ENCODE assay signal across 21 mouse cellular contexts in the genomic region with DNA sequence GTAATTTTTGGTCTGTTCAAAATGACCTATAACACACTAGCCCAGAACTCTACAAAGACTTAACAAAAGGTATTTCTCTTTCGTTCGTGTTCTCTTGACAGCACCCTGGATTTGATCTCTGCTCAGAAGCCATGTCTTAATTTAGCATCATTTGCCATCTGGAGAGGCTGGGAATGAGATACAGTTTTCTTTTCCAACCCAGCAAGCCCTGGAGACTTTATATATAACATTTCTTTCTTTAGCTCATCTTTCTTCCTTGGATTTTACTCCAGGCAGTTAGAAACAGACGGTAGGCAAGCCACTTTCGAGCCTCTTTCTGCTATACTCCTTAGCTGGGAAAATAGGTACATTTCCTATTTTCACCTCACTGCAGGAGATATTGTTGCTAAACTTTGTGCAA. TPM values are rescaled to one million over a fixed set of nuclear protein-coding genes. Genes with fewer than 3 reads are reported as not detected.
DNase-seq lines count a peak whose midpoint lies in the region; ATAC-seq lines count a peak whose summit lies in the region.
"Had no signal": no experiment of that assay in that cellular context is flagged by ENCODE, and none has a peak within 500 bp of the region (broad histone marks: within the 10 kb centered on the region; RNA-seq: fewer than 3 reads in every experiment).

No protein-coding gene starts in this region.

- H3K4me2 ChIP-seq in forebrain, embryonic 16.5 days (ENCODE audit: low read length) = no peak overlapping the region
- H3K4me2 ChIP-seq in liver, embryonic 12.5 days = no peak overlapping the region
- H3K4me2 ChIP-seq: limb, embryonic 12.5 days; neural tube, embryonic 15.5 days had no signal

- H3K9ac ChIP-seq in forebrain, embryonic 16.5 days (replicated peaks; ENCODE audit: low read depth, low read length) = no peak overlapping the region
- H3K9ac ChIP-seq in liver, embryonic 12.5 days = no peak overlapping the region
- H3K9ac ChIP-seq: limb, embryonic 12.5 days; liver, embryonic 14.5 days; neural tube, embryonic 15.5 days had no signal

- H3K36me3 ChIP-seq in forebrain, embryonic 16.5 days (ENCODE audit: control insufficient read depth, insufficient read depth) = no peaks in the 10 kb centered on the region
- H3K36me3 ChIP-seq in forebrain, embryonic 10.5 days (replicated peaks) = no peaks in the 10 kb centered on the region
- H3K36me3 ChIP-seq in liver, embryonic 12.5 days = no peaks in the 10 kb centered on the region
- H3K36me3 ChIP-seq: hindbrain, embryonic 10.5 days; limb, embryonic 12.5 days; neural tube, embryonic 15.5 days had no signal

- H3K4me3 ChIP-seq in forebrain, embryonic 16.5 days (replicated peaks; ENCODE audit: low read length) = no peak overlapping the region
- H3K4me3 ChIP-seq in forebrain, embryonic 10.5 days = no peak overlapping the region
- H3K4me3 ChIP-seq in liver, embryonic 12.5 days = no peak overlapping the region
- H3K4me3 ChIP-seq: erythroblast, embryonic 14.5 days; hindbrain, embryonic 10.5 days; limb, embryonic 12.5 days; myocyte; neural tube, embryonic 15.5 days had no signal

- H3K27me3 ChIP-seq in forebrain, embryonic 16.5 days (replicated peaks; ENCODE audit: control insufficient read depth, insufficient read depth, low read length) = no peaks in the 10 kb centered on the region
- no peaks in the 10 kb centered on the region for H3K27me3 ChIP-seq in forebrain, embryonic 10.5 days (ENCODE audit: poor library complexity, severe bottlenecking)
- no peaks in the 10 kb centered on the region for H3K27me3 ChIP-seq in liver, embryonic 12.5 days (replicated peaks)
- H3K27me3 ChIP-seq: limb, embryonic 12.5 days; neural tube, embryonic 15.5 days had no signal

- H3K27ac ChIP-seq in forebrain, embryonic 16.5 days (ENCODE audit: low read length) = peak overlapping the region; percentile 70
- no peak overlapping the region for H3K27ac ChIP-seq in forebrain, embryonic 10.5 days
- no peak overlapping the region for H3K27ac ChIP-seq in liver, embryonic 12.5 days
- H3K27ac ChIP-seq: hindbrain, embryonic 10.5 days; limb, embryonic 12.5 days; liver, embryonic 14.5 days; neural tube, embryonic 15.5 days; stomach, postnatal 0 days had no signal

- no peaks in the 10 kb centered on the region for H3K4me1 ChIP-seq in forebrain, embryonic 16.5 days (replicated peaks; ENCODE audit: control insufficient read depth, insufficient read depth, low read length)
- H3K4me1 ChIP-seq in forebrain, embryonic 10.5 days = no peaks in the 10 kb centered on the region
- H3K4me1 ChIP-seq in liver, embryonic 12.5 days = no peaks in the 10 kb centered on the region
- H3K4me1 ChIP-seq: hindbrain, embryonic 10.5 days; limb, embryonic 12.5 days; neural tube, embryonic 15.5 days had no signal

- intact Hi-C loops in left cerebral cortex, postnatal 14 days (cut with DNase I) = no loop called here

- no peak for DNase-seq in forebrain, embryonic 10.5 days (ENCODE audit: extremely low spot score, low spot score)
- peak; percentile 84 for DNase-seq in brain, adult 2 months (ENCODE audit: low read depth, low spot score)
- DNase-seq in brain, embryonic 18.5 days (ENCODE audit: low read depth, low spot score) = peak; percentile 43
- peak; percentile 30 to 46 for DNase-seq in left cerebral cortex, postnatal 14 days (ENCODE audit: low spot score in 2 of 2)
- DNase-seq in ovary, postnatal 36 days (ENCODE audit: low spot score) = no peak
- DNase-seq: kidney, adult 2 months; kidney, postnatal 14 days; midbrain, embryonic 14.5 days; retina, postnatal 1 day; thymus, postnatal 25 days had no signal

- no peaks in the 10 kb centered on the region for H3K9me3 ChIP-seq in forebrain, embryonic 16.5 days (ENCODE audit: control insufficient read depth, low read length)
- no peaks in the 10 kb centered on the region for H3K9me3 ChIP-seq in forebrain, embryonic 10.5 days
- H3K9me3 ChIP-seq in liver, embryonic 12.5 days (replicated peaks) = no peaks in the 10 kb centered on the region
- H3K9me3 ChIP-seq: hindbrain, embryonic 10.5 days; limb, embryonic 12.5 days; neural tube, embryonic 15.5 days had no signal

- ATAC-seq in forebrain, embryonic 16.5 days = peak; percentile 52; the same call in 1 of the 2 replicates
- no peak for ATAC-seq in liver, embryonic 12.5 days
- ATAC-seq: lung, postnatal 0 days; Patski had no signal

- WGBS in forebrain, embryonic 16.5 days = 73% methylated on average over 4 of the region's 4 CpGs
- WGBS in forebrain, embryonic 10.5 days = 91% methylated on average over 4 of the region's 4 CpGs
- 64% methylated on average over 4 of the region's 4 CpGs for WGBS in liver, embryonic 12.5 days (ENCODE audit: insufficient replicate concordance)

RNA-seq across cellular contexts. Expression of a gene that starts 45.3 kb away (rescaled TPM):
- polyA plus RNA-seq in forebrain, embryonic 16.5 days (2015; fragmentation: Nextera tagmentation; extraction: Ambion mirVana) = 0.11 and 0.12 TPM in 2 replicates
- polyA plus RNA-seq in forebrain, embryonic 10.5 days (2016; fragmentation: Nextera tagmentation; extraction: Ambion mirVana) = 0.17 and 0.21 TPM in 2 replicates
- total RNA-seq in left cerebral cortex, postnatal 14 days (2021) = under 1 TPM; 0.36 to 0.75 TPM
- polyA plus RNA-seq in liver, embryonic 12.5 days (2016; fragmentation: Nextera tagmentation; extraction: Ambion mirVana) = 1.9 and 2.2 TPM in 2 replicates
- polyA plus RNA-seq: erythroblast, embryonic 14.5 days had no signal

Comparison
In these comparisons a context has a peak if more than half of its experiments do, and no peak if none do; other contexts are left out.
1. DNase-seq: peak in brain, adult 2 months (single experiment), brain, embryonic 18.5 days (single experiment) and left cerebral cortex, postnatal 14 days (2 of 2); none in forebrain, embryonic 10.5 days (single experiment) and ovary, postnatal 36 days (single experiment).